Mouse (Mus musculus) stomach, postnatal 0 days (tissue): Measurements from ENCODE around the gene Ddb1. TPM values are rescaled to one million over a fixed set of nuclear protein-coding genes. Genes with fewer than 3 reads are reported as not detected.

Experiments
- ATAC-seq: fragments of 200-750 bp; cut with Nextera tagmentation; 2 replicates; pipeline ENCODE4 v1.8.0; 2017; ENCODE audit not compliant: low FRiP score, low TSS enrichment
- DNase-seq: peaks from one replicate; pipeline ENCODE4 v3.0.0-alpha.2; 2016; ENCODE audit warnings: low spot score
- H3K27ac ChIP-seq: fragments of 300-500 bp; sonication (generic); replicated peaks from 2 replicates; pipeline ENCODE4 v1.5.1; 2014; ENCODE audit warnings: mild to moderate bottlenecking, control low read depth
- H3K27me3 ChIP-seq: fragments of 300-500 bp; sonication (generic); 2 replicates; pipeline ENCODE4 v1.6.1; 2014; ENCODE audit warnings: low read length; ENCODE audit not compliant: control insufficient read depth, insufficient read depth
- H3K36me3 ChIP-seq: fragments of 300-500 bp; sonication (generic); 2 replicates; pipeline ENCODE4 v1.6.1; 2014; ENCODE audit warnings: low read length, mixed read lengths; ENCODE audit not compliant: control insufficient read depth, insufficient read depth
- H3K4me1 ChIP-seq: fragments of 300-500 bp; sonication (generic); replicated peaks from 2 replicates; pipeline ENCODE4 v1.6.1; 2014; ENCODE audit warnings: antibody characterized with exemption; ENCODE audit not compliant: control insufficient read depth, insufficient read depth
- H3K4me2 ChIP-seq: fragments of 300-500 bp; sonication (generic); replicated peaks from 2 replicates; pipeline ENCODE4 v1.6.1; 2014; ENCODE audit warnings: low read depth, mild to moderate bottlenecking, control low read depth, moderate library complexity
- H3K4me3 ChIP-seq: fragments of 300-500 bp; sonication (generic); 2 replicates; pipeline ENCODE4 v1.5.1; 2014; ENCODE audit warnings: low read depth, low read length, control low read depth
- H3K9ac ChIP-seq: fragments of 300-500 bp; sonication (generic); 2 replicates; pipeline ENCODE4 v1.6.1; 2014; ENCODE audit warnings: mild to moderate bottlenecking, low read length, control low read depth, mixed read lengths
- H3K9me3 ChIP-seq: fragments of 300-500 bp; sonication (generic); 2 replicates; pipeline ENCODE4 v1.6.1; 2016; ENCODE audit warnings: low read length; ENCODE audit not compliant: control insufficient read depth
- CTCF ChIP-seq: IDR thresholded peaks from 2 replicates; pipeline ENCODE4 v1.5.1; 2016; ENCODE audit warnings: antibody characterized with exemption, low read depth, mild to moderate bottlenecking, moderate library complexity
- EP300 ChIP-seq: optimal IDR thresholded peaks from 2 replicates; pipeline ENCODE3; 2016; ENCODE audit warnings: antibody characterized with exemption
- WGBS: fragments of 180-500 bp; shearing (Covaris S2); extraction: QIAGEN DNeasy Blood & Tissue Kit; methylation state at CpG from one replicate; pipeline ENCODE4 v1.1.7; 2014; 5-methylcytosine and 5-hydroxymethylcytosine counted together
- polyA plus RNA-seq: library from polyadenylated mRNA; unstranded; fragments of >200 nt; fragmentation: Nextera tagmentation; extraction: Ambion mirVana; gene quantifications from 2 replicates; pipeline ENCODE4 v1.2.1, GENCODE M21; 2015

Ddb1 gene
- polyA plus RNA-seq, 1 experiment from 2014 or later: 110 TPM

DNA sequence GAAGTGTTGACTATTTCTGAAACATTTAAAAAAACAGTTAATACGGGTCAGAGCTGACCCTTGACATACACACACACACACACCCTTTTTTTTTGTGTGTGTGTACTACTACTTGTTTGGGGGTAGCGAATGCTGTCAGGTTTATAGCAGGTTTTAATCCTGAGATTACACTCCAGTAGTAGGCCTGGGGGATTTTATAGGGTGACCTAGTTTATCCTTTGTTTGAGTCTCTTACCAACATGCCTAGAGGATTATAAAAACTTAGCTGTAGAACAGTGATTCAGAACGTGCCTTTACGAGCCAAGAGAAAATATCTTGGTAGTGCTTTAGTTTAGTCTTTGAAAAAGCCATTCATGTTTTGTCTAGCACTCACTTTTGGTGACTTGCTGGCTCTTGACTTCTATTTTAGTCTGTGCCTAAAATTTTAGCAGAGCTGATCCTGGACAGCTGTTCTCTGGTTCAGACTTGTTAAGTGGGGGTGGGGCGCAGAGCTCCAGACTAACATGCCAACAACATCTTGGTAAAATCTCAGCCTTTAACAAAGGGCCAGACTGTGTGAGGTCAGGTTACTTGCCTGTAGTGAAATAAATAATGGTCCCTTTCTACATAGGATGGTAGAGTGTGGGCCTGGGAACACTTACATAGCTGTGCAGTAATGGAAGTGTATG is 3.6 kb downstream of the Ddb1 start:
- Histone ChIP-seq H3K27ac (no peak overlapping the region), H3K27me3 (no peaks in the 10 kb centered on the region), H3K4me1 (peaks cover 8% of the 10 kb centered on the region; the same call in 1 of the 2 replicates), H3K4me3 (no peak overlapping the region), H3K9me3 (no peaks in the 10 kb centered on the region), H3K36me3 (peaks cover 30% of the 10 kb centered on the region), H3K9ac (no peak overlapping the region), H3K4me2 (no peak overlapping the region)
- ATAC-seq: no peak
- WGBS: 60% methylated on average over 5 of the region's 5 CpGs
- no peak for DNase-seq
- TF ChIP-seq EP300 (no peak), CTCF (no peak)

GRCm38 (mm10) chr19:10634106-10634871 is 29.2 kb downstream of the Ddb1 start, which contains the start of gene Vwce:
Gene Vwce, plus strand, starts transcription at chr19:10634213.
- 2% methylated on average over 32 of the region's 32 CpGs for WGBS
- Histone ChIP-seq H3K9me3 (no peaks in the 10 kb centered on the region), H3K4me1 (peaks cover 8% of the 10 kb centered on the region; the same call in 1 of the 2 replicates), H3K27ac (no peak within 1 kb of the TSS), H3K9ac (peak within 1 kb of the TSS; percentile 56), H3K4me3 (peak within 1 kb of the TSS; percentile 39), H3K27me3 (no peaks in the 10 kb centered on the region; the same call in 1 of the 2 replicates), H3K4me2 (peak within 1 kb of the TSS; percentile 86), H3K36me3 (peaks cover under 1% of the 10 kb centered on the region)
- DNase-seq (peak; percentile 68), ATAC-seq (peak; percentile 75)
- TF ChIP-seq CTCF: peak; percentile 60
- no peak for TF ChIP-seq EP300

DNA sequence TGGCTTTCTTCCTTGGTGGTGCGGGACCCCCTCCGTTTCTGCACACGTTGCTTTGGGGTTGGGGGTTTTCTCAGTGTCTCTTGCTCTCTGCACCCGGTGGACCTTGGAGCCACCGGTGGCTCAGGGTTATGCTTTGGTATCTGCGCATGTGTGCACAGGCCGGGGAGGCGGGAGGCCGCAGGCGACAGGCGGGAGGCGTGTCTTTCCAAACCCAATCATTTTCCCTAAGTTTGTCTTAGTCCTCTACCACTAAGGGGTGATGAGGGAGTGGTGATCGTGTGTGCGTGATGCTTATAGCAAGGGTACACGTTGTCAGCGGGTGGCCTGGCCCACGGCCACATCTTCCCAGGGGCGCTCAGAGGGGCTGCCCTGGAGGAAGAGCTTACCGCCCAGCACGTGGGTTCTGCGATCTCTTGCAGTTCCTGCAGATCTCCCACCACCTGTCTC is 29.8 kb downstream of the Ddb1 start:
- TF ChIP-seq CTCF (no peak), EP300 (no peak)

GRCm38 (mm10) chr19:10637840-10638239 is 32.7 kb downstream of the Ddb1 start:
- Histone ChIP-seq H3K4me1 (peaks cover 8% of the 10 kb centered on the region; the same call in 1 of the 2 replicates), H3K4me3 (no peak overlapping the region), H3K9me3 (no peaks in the 10 kb centered on the region), H3K4me2 (no peak overlapping the region), H3K9ac (no peak overlapping the region), H3K36me3 (no peaks in the 10 kb centered on the region), H3K27me3 (no peaks in the 10 kb centered on the region; the same call in 1 of the 2 replicates), H3K27ac (no peak overlapping the region)
- ATAC-seq (no peak), DNase-seq (no peak)
- TF ChIP-seq EP300 (no peak), CTCF (no peak)
- WGBS: 47% methylated on average over 7 of the region's 7 CpGs

More for the DNA sequence above, 29.8 kb downstream of the Ddb1 start:
- H3K9ac ChIP-seq: peak overlapping the region; percentile 56
- ATAC-seq (peak; percentile 77), DNase-seq (peak; percentile 74)
- H3K4me1 ChIP-seq: peaks cover 8% of the 10 kb centered on the region; the same call in 1 of the 2 replicates
- no peaks in the 10 kb centered on the region for H3K36me3 ChIP-seq
- H3K4me3 ChIP-seq: peak overlapping the region; percentile 39
- no peaks in the 10 kb centered on the region; the same call in 1 of the 2 replicates for H3K27me3 ChIP-seq
- no peak overlapping the region for H3K27ac ChIP-seq
- WGBS: 2% methylated on average over 21 of the region's 21 CpGs
- no peaks in the 10 kb centered on the region for H3K9me3 ChIP-seq
- H3K4me2 ChIP-seq: peak overlapping the region; percentile 86

GRCm38 (mm10) chr19:10640080-10640479 is 35.0 kb downstream of the Ddb1 start:
- Histone ChIP-seq H3K9me3 (no peaks in the 10 kb centered on the region), H3K27ac (no peak overlapping the region), H3K4me1 (0 out of 2 replicates have a peak, but pooled peaks cover 2% of the 10 kb centered on the region), H3K36me3 (no peaks in the 10 kb centered on the region), H3K4me3 (no peak overlapping the region), H3K9ac (no peak overlapping the region), H3K4me2 (no peak overlapping the region), H3K27me3 (no peaks in the 10 kb centered on the region; the same call in 1 of the 2 replicates)
- TF ChIP-seq CTCF: no peak
- TF ChIP-seq EP300: no peak
- ATAC-seq (no peak), DNase-seq (no peak)
- WGBS: 5% methylated on average over 5 of the region's 5 CpGs
